7 mouse cellular contexts compared by ENCODE assay signal in genomic region chr13:106936256-106937137, GRCm38 (mm10). TPM values are rescaled to one million over a fixed set of nuclear protein-coding genes. Genes with fewer than 3 reads are reported as not detected.
DNase-seq lines count a peak whose midpoint lies in the region; ATAC-seq lines count a peak whose summit lies in the region.

Gene Ipo11, minus strand, starts transcription at chr13:106936958.

- no peaks in the 10 kb centered on the region for H3K9me3 ChIP-seq in intestine, embryonic 16.5 days (ENCODE audit: control insufficient read depth, low read length)
- no peaks in the 10 kb centered on the region for H3K9me3 ChIP-seq in midbrain, embryonic 11.5 days (ENCODE audit: control insufficient read depth, low read length)

- peak within 1 kb of the TSS; percentile 58 for H3K27ac ChIP-seq in intestine, embryonic 16.5 days (ENCODE audit: low read length)
- H3K27ac ChIP-seq in midbrain, embryonic 11.5 days (ENCODE audit: low read depth, low read length) = peak within 1 kb of the TSS; percentile 61

- 0 out of 2 replicates have a peak, but pooled peaks cover 3% of the 10 kb centered on the region for H3K4me1 ChIP-seq in intestine, embryonic 16.5 days (ENCODE audit: control insufficient read depth, insufficient read depth, low read length)
- peaks cover 6% of the 10 kb centered on the region for H3K4me1 ChIP-seq in midbrain, embryonic 11.5 days (ENCODE audit: control insufficient read depth, insufficient read depth, low read length)

- H3K27me3 ChIP-seq in intestine, embryonic 16.5 days (replicated peaks; ENCODE audit: control insufficient read depth, insufficient read depth, low read length) = no peaks in the 10 kb centered on the region
- no peaks in the 10 kb centered on the region for H3K27me3 ChIP-seq in midbrain, embryonic 11.5 days (ENCODE audit: control insufficient read depth, insufficient read depth, low read length)

- peak within 1 kb of the TSS; percentile 94 for H3K9ac ChIP-seq in intestine, embryonic 16.5 days (ENCODE audit: low read depth, low read length)
- peak within 1 kb of the TSS; percentile 88 for H3K9ac ChIP-seq in midbrain, embryonic 11.5 days (ENCODE audit: low read length)

- WGBS in intestine, embryonic 16.5 days = under 1% methylated on average over 80 of the region's 84 CpGs
- WGBS in midbrain, embryonic 11.5 days = under 1% methylated on average over 84 of the region's 84 CpGs

- no peaks in the 10 kb centered on the region for H3K36me3 ChIP-seq in intestine, embryonic 16.5 days (ENCODE audit: control insufficient read depth, insufficient read depth, low read length)
- H3K36me3 ChIP-seq in midbrain, embryonic 11.5 days (ENCODE audit: control insufficient read depth, insufficient read depth, low read length) = no peaks in the 10 kb centered on the region

- intact Hi-C loops in left cerebral cortex, postnatal 36 days (cut with DNase I) = loop anchor here (1.0 kb wide), 1 partner anchor 10 kb away; no protein-coding TSS in a partner anchor

- peak; percentile 83 for DNase-seq in adrenal gland, adult 8-10 months
- DNase-seq in embryo, embryonic 9.5 days (ENCODE audit: extremely low spot score) = peak; percentile 94
- DNase-seq in gastrocnemius, postnatal 4 days (ENCODE audit: low spot score in 2 of 2) = peak; percentile 78 to 91
- DNase-seq in left cerebral cortex, postnatal 36 days (ENCODE audit: low spot score in 2 of 2) = peak; percentile 91
- peak; percentile 100 for DNase-seq in midbrain, embryonic 11.5 days (ENCODE audit: low spot score, missing footprints)
- peak; percentile 89 for DNase-seq in skeletal muscle tissue, adult 2 months (ENCODE audit: low read depth, low spot score)

- ATAC-seq in intestine, embryonic 16.5 days = peak; percentile 98
- ATAC-seq in midbrain, embryonic 11.5 days (ENCODE audit: low FRiP score) = peak; percentile 99

- H3K4me2 ChIP-seq in intestine, embryonic 16.5 days (ENCODE audit: low read depth, low read length) = peak within 1 kb of the TSS; percentile 73
- peak within 1 kb of the TSS; percentile 68 for H3K4me2 ChIP-seq in midbrain, embryonic 11.5 days

- H3K4me3 ChIP-seq in intestine, embryonic 16.5 days (ENCODE audit: low read length) = peak within 1 kb of the TSS; percentile 100
- H3K4me3 ChIP-seq in midbrain, embryonic 11.5 days (ENCODE audit: low read depth, low read length) = peak within 1 kb of the TSS; percentile 98

RNA-seq across cellular contexts. Expression of gene Ipo11, which starts in this region (rescaled TPM):
- total RNA-seq in adrenal gland, adult 8-10 months (2022) = 10 to 100 TPM; 35.5 to 40.7 (median 38.3) TPM
- total RNA-seq in gastrocnemius, postnatal 4 days (2021) = 10 to 100 TPM; 25.6 to 28.0 TPM
- 37.4 and 39.3 TPM in 2 replicates for polyA plus RNA-seq in intestine, embryonic 16.5 days (2015; fragmentation: Nextera tagmentation; extraction: Ambion mirVana)
- 10 to 100 TPM; 52.2 to 58.7 TPM for total RNA-seq in left cerebral cortex, postnatal 36 days (2021)
- 86.4 and 90.2 TPM in 2 replicates for polyA plus RNA-seq in midbrain, embryonic 11.5 days (2014; fragmentation: Nextera tagmentation; extraction: Ambion mirVana)

Comparison
In these comparisons a context has a peak if more than half of its experiments do, and no peak if none do; other contexts are left out.
1. Peak in every context shown above with its lines: DNase-seq, ATAC-seq, H3K4me3 ChIP-seq and H3K27ac ChIP-seq.